Mouse (Mus musculus) neural tube, embryonic 14.5 days (tissue): ENCODE data around the gene Scd4. TPM values are rescaled to one million over a fixed set of nuclear protein-coding genes. Genes with fewer than 3 reads are reported as not detected.
"Not testable (repeated sequence)": the region's sequence is repeated elsewhere in the genome, so short reads cannot be mapped to it uniquely, and the experiment has no call there.

Experiments
- ATAC-seq: fragments of 200-750 bp; cut with Nextera tagmentation; 2 replicates; pipeline ENCODE4 v1.8.0; 2017; ENCODE audit warnings: low read depth, mild to moderate bottlenecking, moderate TSS enrichment, moderate library complexity
- H3K27ac ChIP-seq: fragments of 300-500 bp; sonication (generic); 2 replicates; pipeline ENCODE4 v1.5.1; 2014; ENCODE audit warnings: low read depth, mild to moderate bottlenecking, control low read depth, low read length, moderate library complexity, mixed read lengths
- H3K27me3 ChIP-seq: fragments of 300-500 bp; sonication (generic); 2 replicates; pipeline ENCODE4 v1.6.1; 2014; ENCODE audit warnings: low read length; ENCODE audit not compliant: control insufficient read depth, insufficient read depth
- H3K36me3 ChIP-seq: fragments of 300-500 bp; sonication (generic); 2 replicates; pipeline ENCODE4 v1.6.1; 2014; ENCODE audit warnings: low read length, mixed read lengths; ENCODE audit not compliant: control insufficient read depth, insufficient read depth
- H3K4me1 ChIP-seq: fragments of 300-500 bp; sonication (generic); 2 replicates; pipeline ENCODE4 v1.6.1; 2014; ENCODE audit warnings: low read length; ENCODE audit not compliant: control insufficient read depth, insufficient read depth
- H3K4me2 ChIP-seq: fragments of 300-500 bp; sonication (generic); 2 replicates; pipeline ENCODE4 v1.6.1; 2014; ENCODE audit warnings: mild to moderate bottlenecking, low read depth, low read length, control low read depth
- H3K4me3 ChIP-seq: fragments of 300-500 bp; sonication (generic); 2 replicates; pipeline ENCODE4 v1.5.1; 2014; ENCODE audit warnings: low read depth, low read length, control low read depth, mixed read lengths
- H3K9ac ChIP-seq: fragments of 300-500 bp; sonication (generic); replicated peaks from 2 replicates; pipeline ENCODE4 v1.6.1; 2014; ENCODE audit warnings: low read depth, mild to moderate bottlenecking, control low read depth, low read length, mixed read lengths
- H3K9me3 ChIP-seq: fragments of 300-500 bp; sonication (generic); 2 replicates; pipeline ENCODE4 v1.6.1; 2016; ENCODE audit warnings: low read length; ENCODE audit not compliant: control insufficient read depth
- WGBS: fragments of 180-500 bp; shearing (Covaris S2); extraction: QIAGEN DNeasy Blood & Tissue Kit; methylation state at CpG from one replicate; pipeline ENCODE4 v1.1.7; 2014; 5-methylcytosine and 5-hydroxymethylcytosine counted together
- polyA plus RNA-seq: library from polyadenylated mRNA; unstranded; fragments of >200 nt; fragmentation: Nextera tagmentation; extraction: Ambion mirVana; gene quantifications from 2 replicates; pipeline ENCODE4 v1.2.1, GENCODE M21; 2014

Gene Scd4
- polyA plus RNA-seq, 1 experiment from 2014 or later, result 0.13 TPM

DNA sequence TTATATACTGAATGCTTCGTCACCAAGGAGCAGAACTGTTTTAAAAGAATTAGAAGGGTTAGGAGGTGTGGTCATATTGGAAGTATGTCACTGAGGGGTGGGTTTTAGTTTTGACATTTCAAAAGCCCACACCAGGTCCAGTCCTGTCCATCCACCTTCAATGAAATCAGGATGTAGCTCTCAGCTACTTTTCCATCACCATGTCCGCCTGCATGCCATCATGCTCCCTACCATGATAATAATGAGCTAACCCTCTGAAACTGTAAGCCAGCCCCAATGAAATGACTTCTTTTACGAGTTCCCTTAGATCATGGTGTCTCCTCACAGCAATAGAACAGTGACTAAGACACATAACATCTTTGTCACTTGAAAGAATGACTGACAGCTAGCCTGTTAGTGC lies 12.6 kb upstream of the Scd4 start:
- Histone ChIP-seq H3K9ac (no peak overlapping the region), H3K27ac (no peak overlapping the region), H3K27me3 (no peaks in the 10 kb centered on the region), H3K9me3 (no peaks in the 10 kb centered on the region), H3K4me1 (0 out of 2 replicates have a peak, but pooled peaks cover under 1% of the 10 kb centered on the region), H3K4me2 (no peak overlapping the region), H3K4me3 (no peak overlapping the region), H3K36me3 (no peaks in the 10 kb centered on the region)
- ATAC-seq, result no peak
- 89% methylated on average over 3 of the region's 3 CpGs for WGBS

DNA sequence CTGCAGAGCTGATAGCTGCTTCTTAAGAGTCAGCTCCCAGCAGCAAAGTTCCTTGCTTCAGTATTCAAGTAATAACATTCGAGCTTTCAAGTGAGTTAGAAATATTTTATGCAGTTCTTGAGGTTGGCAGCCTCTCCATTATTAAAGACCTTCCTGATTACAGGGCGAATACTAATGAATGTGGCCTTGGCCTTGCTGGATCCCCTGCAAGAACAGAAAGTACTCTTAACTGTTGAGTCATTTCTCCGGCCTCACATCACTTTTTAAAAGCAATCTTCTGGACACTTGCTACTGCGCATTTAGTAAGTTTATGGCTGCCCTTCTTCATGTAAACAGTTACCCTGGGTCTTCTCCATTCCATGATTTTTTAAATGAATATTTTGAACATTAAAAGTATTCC lies 11.7 kb upstream of the Scd4 start:
- H3K27ac ChIP-seq, result no peak overlapping the region
- no peaks in the 10 kb centered on the region for H3K9me3 ChIP-seq
- 87% methylated on average over 4 of the region's 4 CpGs for WGBS
- no peaks in the 10 kb centered on the region for H3K4me1 ChIP-seq
- no peaks in the 10 kb centered on the region for H3K27me3 ChIP-seq
- no peak overlapping the region for H3K4me2 ChIP-seq
- no peak overlapping the region for H3K4me3 ChIP-seq
- H3K36me3 ChIP-seq, result no peaks in the 10 kb centered on the region
- no peak for ATAC-seq
- no peak overlapping the region for H3K9ac ChIP-seq

GRCm38 (mm10) chr19:44321631-44322030 lies 11.3 kb upstream of the Scd4 start:
- whole genome bisulfite sequencing, result 90% methylated on average over 2 of the region's 2 CpGs
- Histone ChIP-seq H3K27ac (no peak overlapping the region), H3K27me3 (no peaks in the 10 kb centered on the region), H3K9me3 (no peaks in the 10 kb centered on the region), H3K4me3 (no peak overlapping the region), H3K4me2 (no peak overlapping the region), H3K4me1 (no peaks in the 10 kb centered on the region), H3K36me3 (no peaks in the 10 kb centered on the region), H3K9ac (no peak overlapping the region)
- ATAC-seq, result no peak

- Histone ChIP-seq H3K4me1 (no peaks in the 10 kb centered on the region), H3K27me3 (no peaks in the 10 kb centered on the region), H3K9ac (no peak overlapping the region), H3K4me2 (no peak overlapping the region), H3K36me3 (no peaks in the 10 kb centered on the region), H3K4me3 (no peak overlapping the region), H3K27ac (no peak overlapping the region), H3K9me3 (no peaks in the 10 kb centered on the region)
- ATAC-seq, result no peak
- 95% methylated on average over 2 of the region's 2 CpGs for WGBS
Measured at GRCm38 (mm10) chr19:44329566-44329965, 3.3 kb upstream of the Scd4 start.

- not testable (repeated sequence) for H3K4me2 ChIP-seq, H3K27ac ChIP-seq, H3K4me3 ChIP-seq, H3K27me3 ChIP-seq, H3K4me1 ChIP-seq, ATAC-seq, H3K9me3 ChIP-seq, H3K9ac ChIP-seq, H3K36me3 ChIP-seq
- 100% methylated on average over 1 of the region's 1 CpGs for WGBS
Measured at GRCm38 (mm10) chr19:44331128-44331527, 1.8 kb upstream of the Scd4 start.

- H3K9me3 ChIP-seq, result no peaks in the 10 kb centered on the region
- no peaks in the 10 kb centered on the region for H3K27me3 ChIP-seq
- no peak overlapping the region for H3K4me2 ChIP-seq
- H3K4me3 ChIP-seq, result no peak overlapping the region
- H3K36me3 ChIP-seq, result no peaks in the 10 kb centered on the region
- WGBS, result 84% methylated on average over 5 of the region's 5 CpGs
- H3K27ac ChIP-seq, result no peak overlapping the region
- no peaks in the 10 kb centered on the region for H3K4me1 ChIP-seq
- ATAC-seq, result no peak
- no peak overlapping the region for H3K9ac ChIP-seq
Measured at GRCm38 (mm10) chr19:44331911-44332310, 981 bp upstream of the Scd4 start.

DNA sequence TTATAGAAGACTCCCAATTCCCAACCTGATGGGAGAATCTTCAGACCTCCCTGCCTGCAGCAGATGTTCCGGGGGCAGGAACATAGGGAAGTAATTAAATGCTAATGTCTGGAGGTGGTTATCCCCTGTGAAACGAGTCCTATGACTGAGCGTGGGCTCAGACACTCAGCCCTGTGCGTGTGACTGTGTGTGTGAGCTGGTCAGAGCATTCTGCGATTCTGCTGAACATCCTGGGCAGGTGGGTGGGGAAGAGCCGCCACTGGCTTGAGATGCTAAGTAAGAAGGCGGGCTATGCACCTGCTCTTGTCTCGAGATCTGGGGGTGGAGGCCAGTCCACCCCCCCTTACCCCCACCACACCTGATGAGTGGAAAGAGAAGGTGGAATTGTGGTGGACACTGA lies 566 bp upstream of the Scd4 start:
- no peak for ATAC-seq
- H3K36me3 ChIP-seq, result no peaks in the 10 kb centered on the region
- WGBS, result 78% methylated on average over 8 of the region's 8 CpGs
- no peak overlapping the region for H3K4me3 ChIP-seq
- no peak overlapping the region for H3K4me2 ChIP-seq
- H3K4me1 ChIP-seq, result no peaks in the 10 kb centered on the region
- no peak overlapping the region for H3K9ac ChIP-seq
- H3K27ac ChIP-seq, result no peak overlapping the region
- no peaks in the 10 kb centered on the region for H3K9me3 ChIP-seq
- H3K27me3 ChIP-seq, result no peaks in the 10 kb centered on the region

DNA sequence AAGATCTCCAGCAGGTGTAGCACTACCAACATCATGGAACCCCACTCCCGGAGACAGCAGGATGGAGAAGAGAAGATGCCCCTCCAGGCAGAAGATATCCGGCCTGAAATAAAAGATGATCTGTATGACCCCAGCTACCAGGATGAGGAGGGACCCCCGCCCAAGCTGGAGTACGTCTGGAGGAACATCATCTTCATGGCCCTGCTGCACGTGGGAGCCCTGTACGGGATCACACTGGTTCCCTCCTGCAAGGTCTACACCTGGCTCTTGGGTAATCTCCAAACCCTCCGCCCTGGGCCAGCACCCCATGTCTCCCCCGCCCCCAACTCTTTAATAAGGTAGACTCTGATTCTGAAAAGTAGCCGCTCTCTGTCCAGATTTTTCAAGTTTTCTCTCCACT lies 1.1 kb downstream of the Scd4 start:
- no peak overlapping the region for H3K4me3 ChIP-seq
- ATAC-seq, result no peak
- H3K9me3 ChIP-seq, result no peaks in the 10 kb centered on the region
- no peak overlapping the region for H3K9ac ChIP-seq
- no peak overlapping the region for H3K27ac ChIP-seq
- no peaks in the 10 kb centered on the region for H3K27me3 ChIP-seq
- no peak overlapping the region for H3K4me2 ChIP-seq
- no peaks in the 10 kb centered on the region for H3K36me3 ChIP-seq
- WGBS, result 94% methylated on average over 9 of the region's 9 CpGs
- H3K4me1 ChIP-seq, result no peaks in the 10 kb centered on the region

- no peak overlapping the region for H3K27ac ChIP-seq
- no peak for ATAC-seq
- no peak overlapping the region for H3K4me3 ChIP-seq
- no peak overlapping the region for H3K9ac ChIP-seq
- H3K9me3 ChIP-seq, result no peaks in the 10 kb centered on the region
- no peaks in the 10 kb centered on the region for H3K36me3 ChIP-seq
- H3K27me3 ChIP-seq, result no peaks in the 10 kb centered on the region
- H3K4me1 ChIP-seq, result no peaks in the 10 kb centered on the region
- WGBS, result 82% methylated on average over 6 of the region's 6 CpGs
- H3K4me2 ChIP-seq, result no peak overlapping the region
Measured at GRCm38 (mm10) chr19:44335876-44336662, 3.2 kb downstream of the Scd4 start.
